Mouse (Mus musculus) activated CD4-positive, CD25-positive, alpha-beta regulatory T cell, adult 4 months (primary cell): Measurements from ENCODE around the gene Coq10b. TPM values are rescaled to one million over a fixed set of nuclear protein-coding genes. Genes with fewer than 3 reads are reported as not detected.

Experiments
- ATAC-seq: one replicate; pipeline ENCODE4 v1.8.0; 2017
- polyA plus RNA-seq, 2 experiments: library from polyadenylated mRNA; unstranded; fragments of 100-300 nt; shearing (Covaris generic); gene quantifications; one replicate each; pipeline ENCODE4 v1.2.1; 2017

Gene Coq10b
- polyA plus RNA-seq, 2 experiments from 2014 or later, result 15.4 to 20.7 TPM

- no peak for ATAC-seq
These were observed 56.6 kb downstream of the Coq10b start for GRCm38 (mm10) chr1:55109066-55109766.

Other genes starting within 250 kb of the Coq10b start
- gene Ankrd44, start 126.4 kb upstream of the Coq10b start, polyA plus RNA-seq, result 100 to 1,000 TPM; 157 to 185 TPM
- gene Sf3b1, start 25.3 kb upstream of the Coq10b start, polyA plus RNA-seq, result 100 to 1,000 TPM; 412 to 421 TPM
- 100 to 1,000 TPM; 161 to 194 TPM for gene Hspe1, start 35.4 kb downstream of the Coq10b start, polyA plus RNA-seq
- gene Hspd1, start 35.5 kb downstream of the Coq10b start, polyA plus RNA-seq, result 100 to 1,000 TPM; 131 to 198 TPM
- gene Mob4, start 78.5 kb downstream of the Coq10b start, polyA plus RNA-seq, result 100 to 1,000 TPM in 1 of 2 experiments, 10 to 100 TPM in 1; 97.5 to 143 TPM
- 1 to 10 TPM; 2.8 to 3.5 TPM for gene Rftn2, start 174.0 kb downstream of the Coq10b start, polyA plus RNA-seq
- gene Mars2, start 184.4 kb downstream of the Coq10b start, polyA plus RNA-seq, result 1 to 10 TPM; 2.6 to 2.7 TPM